Mouse (Mus musculus): Measurements from ENCODE around the gene Tex33. TPM values are rescaled to one million over a fixed set of nuclear protein-coding genes. Genes with fewer than 3 reads are reported as not detected.
"Not testable (repeated sequence)": the region's sequence is repeated elsewhere in the genome, so short reads cannot be mapped to it uniquely, and the experiment has no call there.

Gene Tex33
- polyA plus RNA-seq, 1 experiment from 2014 or later, result not detected

- TF ChIP-seq CTCF (IDR thresholded peaks at IDR 0.05; ENCODE audit: low read depth), result peak; percentile 98
- H3K27me3 ChIP-seq (ENCODE audit: insufficient read depth, low read length); H3K4me2 ChIP-seq (ENCODE audit: low read depth, low read length); H3K9me3 ChIP-seq (ENCODE audit: low read length); H3K9ac ChIP-seq (replicated peaks); H3K36me3 ChIP-seq (replicated peaks; ENCODE audit: insufficient read depth, low read length); H3K4me3 ChIP-seq (ENCODE audit: low read depth, low read length): not testable (repeated sequence)
- 37% methylated on average over 7 of the region's 7 CpGs for WGBS (ENCODE audit: insufficient replicate concordance)
- H3K4me1 ChIP-seq (ENCODE audit: insufficient read depth), result peaks cover 14% of the 10 kb centered on the region
- ATAC-seq, result peak; percentile 46
- peak; percentile 66 for DNase-seq
- 0 out of 2 replicates have a peak overlapping the region, but pooled peaks have one; percentile 51 for H3K27ac ChIP-seq (ENCODE audit: low read depth)
Measured at GRCm38 (mm10) chr15:78339627-78340423, 55.9 kb downstream of the Tex33 start.

GRCm38 (mm10) chr15:78334380-78334779 is 61.3 kb downstream of the Tex33 start:
- Histone ChIP-seq H3K36me3 (replicated peaks; ENCODE audit: insufficient read depth, low read length) (0 out of 2 replicates have a peak, but pooled peaks cover 2% of the 10 kb centered on the region), H3K9me3 (ENCODE audit: low read length) (no peaks in the 10 kb centered on the region), H3K4me3 (ENCODE audit: low read depth, low read length) (no peak overlapping the region), H3K9ac (replicated peaks) (no peak overlapping the region), H3K4me2 (ENCODE audit: low read depth, low read length) (no peak overlapping the region), H3K27ac (ENCODE audit: low read depth) (no peak overlapping the region), H3K4me1 (ENCODE audit: insufficient read depth) (no peaks in the 10 kb centered on the region; the same call in 1 of the 2 replicates), H3K27me3 (ENCODE audit: insufficient read depth, low read length) (no peaks in the 10 kb centered on the region)
- ATAC-seq (no peak), DNase-seq (no peak)
- TF ChIP-seq EP300 (IDR thresholded peaks at IDR 0.05; ENCODE audit: low read depth) (no peak), CTCF (IDR thresholded peaks at IDR 0.05; ENCODE audit: low read depth) (no peak)
- WGBS (ENCODE audit: insufficient replicate concordance), result 67% methylated on average over 3 of the region's 3 CpGs

- 66% methylated on average over 6 of the region's 6 CpGs for WGBS (ENCODE audit: insufficient replicate concordance)
- no peak overlapping the region for H3K4me2 ChIP-seq (ENCODE audit: low read depth, low read length)
Measured at GRCm38 (mm10) chr15:78332981-78333380, 62.7 kb downstream of the Tex33 start.

GRCm38 (mm10) chr15:78331523-78332340 is 64.0 kb downstream of the Tex33 start:
- no peaks in the 10 kb centered on the region; the same call in 1 of the 2 replicates for H3K4me1 ChIP-seq (ENCODE audit: insufficient read depth)
- H3K36me3 ChIP-seq (replicated peaks; ENCODE audit: insufficient read depth, low read length), result 0 out of 2 replicates have a peak, but pooled peaks cover 2% of the 10 kb centered on the region
- WGBS (ENCODE audit: insufficient replicate concordance), result 32% methylated on average over 5 of the region's 5 CpGs
- DNase-seq (no peak), ATAC-seq (no peak)
- H3K27me3 ChIP-seq (ENCODE audit: insufficient read depth, low read length), result no peaks in the 10 kb centered on the region
- no peaks in the 10 kb centered on the region for H3K9me3 ChIP-seq (ENCODE audit: low read length)
- H3K9ac ChIP-seq (replicated peaks), result no peak overlapping the region
- no peak overlapping the region for H3K4me2 ChIP-seq (ENCODE audit: low read depth, low read length)
- no peak for TF ChIP-seq EP300 (IDR thresholded peaks at IDR 0.05; ENCODE audit: low read depth)
- no peak overlapping the region for H3K4me3 ChIP-seq (ENCODE audit: low read depth, low read length)
- no peak overlapping the region for H3K27ac ChIP-seq (ENCODE audit: low read depth)

More at GRCm38 (mm10) chr15:78332981-78333380, 62.7 kb downstream of the Tex33 start:
- no peaks in the 10 kb centered on the region for H3K27me3 ChIP-seq (ENCODE audit: insufficient read depth, low read length)
- no peaks in the 10 kb centered on the region for H3K9me3 ChIP-seq (ENCODE audit: low read length)
- no peak overlapping the region for H3K9ac ChIP-seq (replicated peaks)
- no peak overlapping the region for H3K27ac ChIP-seq (ENCODE audit: low read depth)
- no peak overlapping the region for H3K4me3 ChIP-seq (ENCODE audit: low read depth, low read length)
- TF ChIP-seq CTCF (IDR thresholded peaks at IDR 0.05; ENCODE audit: low read depth) (no peak), EP300 (IDR thresholded peaks at IDR 0.05; ENCODE audit: low read depth) (no peak)
- H3K36me3 ChIP-seq (replicated peaks; ENCODE audit: insufficient read depth, low read length), result 0 out of 2 replicates have a peak, but pooled peaks cover 2% of the 10 kb centered on the region
- no peaks in the 10 kb centered on the region; the same call in 1 of the 2 replicates for H3K4me1 ChIP-seq (ENCODE audit: insufficient read depth)
- no peak for DNase-seq
- ATAC-seq, result no peak

- Histone ChIP-seq H3K9me3 (ENCODE audit: low read length) (no peaks in the 10 kb centered on the region), H3K36me3 (replicated peaks; ENCODE audit: insufficient read depth, low read length) (no peaks in the 10 kb centered on the region), H3K4me2 (ENCODE audit: low read depth, low read length) (no peak overlapping the region), H3K4me1 (ENCODE audit: insufficient read depth) (peaks cover 4% of the 10 kb centered on the region; the same call in 1 of the 2 replicates), H3K9ac (replicated peaks) (no peak overlapping the region), H3K4me3 (ENCODE audit: low read depth, low read length) (no peak overlapping the region), H3K27me3 (ENCODE audit: insufficient read depth, low read length) (no peaks in the 10 kb centered on the region), H3K27ac (ENCODE audit: low read depth) (no peak overlapping the region)
- TF ChIP-seq CTCF (IDR thresholded peaks at IDR 0.05; ENCODE audit: low read depth), result no peak
- TF ChIP-seq EP300 (IDR thresholded peaks at IDR 0.05; ENCODE audit: low read depth), result no peak
- 77% methylated on average over 4 of the region's 4 CpGs for whole genome bisulfite sequencing (ENCODE audit: insufficient replicate concordance)
- DNase-seq, result no peak
- no peak for ATAC-seq
Measured at GRCm38 (mm10) chr15:78330706-78331105, 65.0 kb downstream of the Tex33 start.

GRCm38 (mm10) chr15:78329972-78330371 is 65.7 kb downstream of the Tex33 start:
- not testable (repeated sequence) for H3K9me3 ChIP-seq (ENCODE audit: low read length); ATAC-seq; H3K4me1 ChIP-seq (ENCODE audit: insufficient read depth); DNase-seq; H3K4me2 ChIP-seq (ENCODE audit: low read depth, low read length); H3K9ac ChIP-seq (replicated peaks); H3K4me3 ChIP-seq (ENCODE audit: low read depth, low read length); H3K36me3 ChIP-seq (replicated peaks; ENCODE audit: insufficient read depth, low read length); H3K27me3 ChIP-seq (ENCODE audit: insufficient read depth, low read length); H3K27ac ChIP-seq (ENCODE audit: low read depth)
- 54% methylated on average over 6 of the region's 6 CpGs for WGBS (ENCODE audit: insufficient replicate concordance)
